Mouse (Mus musculus) stomach, postnatal 0 days (tissue): Measurements from ENCODE around the gene Cd101.

Experiments used
- CTCF ChIP-seq: IDR thresholded peaks from 2 replicates; pipeline ENCODE4 v1.5.1; 2016; ENCODE audit warnings: antibody characterized with exemption, low read depth, mild to moderate bottlenecking, moderate library complexity
- EP300 ChIP-seq: optimal IDR thresholded peaks from 2 replicates; pipeline ENCODE3; 2016; ENCODE audit warnings: antibody characterized with exemption

GRCm38 (mm10) chr3:101034509-101034908 lies 5.2 kb upstream of the Cd101 start:
- no peak for TF ChIP-seq EP300
- TF ChIP-seq CTCF, result no peak
